Mouse (Mus musculus): ENCODE data around the gene Jph2.

- TF ChIP-seq CTCF (IDR thresholded peaks at IDR 0.05; ENCODE audit: low read depth): no peak
- TF ChIP-seq EP300 (IDR thresholded peaks at IDR 0.05; ENCODE audit: low read depth): no peak
Measured at GRCm38 (mm10) chr2:163386423-163387190, 11.2 kb downstream of the Jph2 start.
